Mouse (Mus musculus): ENCODE measurements around the gene 4932438H23Rik. TPM values are rescaled to one million over a fixed set of nuclear protein-coding genes. Genes with fewer than 3 reads are reported as not detected.

Gene 4932438H23Rik
- polyA plus RNA-seq, 1 experiment from 2014 or later = 1.7 TPM

DNA sequence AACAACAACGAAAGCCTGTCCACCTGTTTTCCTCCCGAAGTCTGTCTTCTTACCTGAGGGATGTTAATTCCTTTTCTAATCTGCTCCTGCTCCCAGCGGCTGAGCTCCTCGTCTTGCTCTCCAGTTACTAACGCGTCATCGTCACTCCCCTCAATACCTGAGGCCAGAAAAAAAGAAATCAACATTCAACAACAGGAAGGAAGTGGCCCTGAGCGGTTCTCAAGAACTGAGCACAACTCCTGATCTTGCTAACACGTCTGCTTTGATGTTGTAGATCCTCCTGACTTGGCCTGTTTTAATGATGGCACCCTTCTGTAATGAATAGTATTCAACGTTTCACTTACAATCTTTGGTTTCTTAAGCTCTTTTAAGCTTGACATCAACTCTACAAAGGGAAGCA, 59.1 kb downstream of the 4932438H23Rik start:
- no peak overlapping the region for H3K4me3 ChIP-seq (replicated peaks; ENCODE audit: low read depth, low read length)
- WGBS = 95% methylated on average over 10 of the region's 10 CpGs
- no peaks in the 10 kb centered on the region for H3K4me1 ChIP-seq (ENCODE audit: control insufficient read depth, insufficient read depth, low read length)
- H3K9ac ChIP-seq (replicated peaks; ENCODE audit: low read length) = no peak overlapping the region
- ATAC-seq (ENCODE audit: low FRiP score, low TSS enrichment) (no peak), DNase-seq (no peak)
- H3K36me3 ChIP-seq (ENCODE audit: control insufficient read depth, insufficient read depth, low read length) = peaks cover 81% of the 10 kb centered on the region
- H3K9me3 ChIP-seq (ENCODE audit: control insufficient read depth, low read length) = no peaks in the 10 kb centered on the region
- no peak overlapping the region for H3K27ac ChIP-seq (replicated peaks; ENCODE audit: low read depth, low read length)
- no peak overlapping the region for H3K4me2 ChIP-seq (ENCODE audit: low read length)
- no peaks in the 10 kb centered on the region for H3K27me3 ChIP-seq (ENCODE audit: control insufficient read depth, insufficient read depth, low read length)

- no peak for ATAC-seq (ENCODE audit: low FRiP score, low TSS enrichment)
- no peak for DNase-seq
- Histone ChIP-seq H3K9ac (replicated peaks; ENCODE audit: low read length) (no peak overlapping the region), H3K27ac (replicated peaks; ENCODE audit: low read depth, low read length) (no peak overlapping the region), H3K4me1 (ENCODE audit: control insufficient read depth, insufficient read depth, low read length) (no peaks in the 10 kb centered on the region), H3K4me3 (replicated peaks; ENCODE audit: low read depth, low read length) (no peak overlapping the region), H3K9me3 (ENCODE audit: control insufficient read depth, low read length) (no peaks in the 10 kb centered on the region), H3K27me3 (ENCODE audit: control insufficient read depth, insufficient read depth, low read length) (no peaks in the 10 kb centered on the region), H3K4me2 (ENCODE audit: low read length) (no peak overlapping the region), H3K36me3 (ENCODE audit: control insufficient read depth, insufficient read depth, low read length) (peaks cover 90% of the 10 kb centered on the region)
- 98% methylated on average over 4 of the region's 4 CpGs for WGBS
Observed at GRCm38 (mm10) chr16:91030751-91031150, 64.2 kb downstream of the 4932438H23Rik start.

DNA sequence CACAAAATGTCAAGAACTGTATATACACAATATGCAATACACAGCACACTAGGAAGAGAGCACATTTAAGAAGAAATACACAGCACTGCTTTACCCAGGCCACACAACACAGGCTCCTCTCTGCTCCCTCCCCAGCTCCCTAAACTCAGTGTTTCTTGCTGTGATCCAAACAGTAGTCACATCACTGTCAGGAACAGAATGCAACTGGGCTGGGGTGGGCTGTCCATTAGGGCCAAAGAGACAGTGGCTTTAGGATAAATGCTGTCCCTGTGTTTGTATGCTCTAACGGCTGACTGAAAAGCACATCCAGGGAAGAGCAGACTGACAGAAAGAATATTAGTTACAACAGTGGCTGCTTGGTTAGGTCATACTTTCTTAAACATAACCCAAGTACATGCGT, 65.0 kb downstream of the 4932438H23Rik start:
- ATAC-seq (ENCODE audit: low FRiP score, low TSS enrichment) = no peak
- no peaks in the 10 kb centered on the region for H3K4me1 ChIP-seq (ENCODE audit: control insufficient read depth, insufficient read depth, low read length)
- H3K9ac ChIP-seq (replicated peaks; ENCODE audit: low read length) = no peak overlapping the region
- WGBS = 93% methylated on average over 2 of the region's 2 CpGs
- no peak for DNase-seq
- no peaks in the 10 kb centered on the region for H3K27me3 ChIP-seq (ENCODE audit: control insufficient read depth, insufficient read depth, low read length)
- H3K4me2 ChIP-seq (ENCODE audit: low read length) = no peak overlapping the region
- peaks cover 92% of the 10 kb centered on the region for H3K36me3 ChIP-seq (ENCODE audit: control insufficient read depth, insufficient read depth, low read length)
- H3K4me3 ChIP-seq (replicated peaks; ENCODE audit: low read depth, low read length) = no peak overlapping the region
- no peak overlapping the region for H3K27ac ChIP-seq (replicated peaks; ENCODE audit: low read depth, low read length)
- H3K9me3 ChIP-seq (ENCODE audit: control insufficient read depth, low read length) = no peaks in the 10 kb centered on the region

DNA sequence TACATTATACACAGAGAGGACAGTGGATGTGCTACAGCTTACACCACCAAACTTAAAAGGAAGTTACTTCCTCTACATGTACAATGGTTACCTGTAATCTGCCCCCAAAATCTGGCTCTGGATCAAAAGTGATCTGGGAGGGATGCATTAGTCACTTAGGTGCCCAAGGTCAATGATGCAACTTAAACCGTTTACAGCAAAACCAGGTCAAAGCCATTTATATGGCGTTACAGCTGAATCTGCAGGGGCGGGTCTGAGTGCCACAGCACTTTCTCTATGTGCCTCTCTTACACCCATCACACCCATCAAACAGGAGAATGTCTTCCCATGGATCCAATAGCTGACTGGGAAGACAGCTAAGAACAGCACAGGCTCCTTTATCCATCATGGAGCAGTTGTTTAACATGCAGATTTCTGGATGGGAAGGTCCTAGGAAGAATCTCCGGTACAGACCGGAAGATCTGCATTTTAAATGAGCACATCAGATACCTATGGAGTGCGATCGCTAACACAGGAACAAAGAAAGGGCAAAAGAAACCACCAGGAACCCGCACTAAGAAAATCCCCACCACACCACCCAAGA, 65.7 kb downstream of the 4932438H23Rik start:
- WGBS = 89% methylated on average over 8 of the region's 8 CpGs
- ATAC-seq (ENCODE audit: low FRiP score, low TSS enrichment) (no peak), DNase-seq (no peak)
- Histone ChIP-seq H3K4me1 (ENCODE audit: control insufficient read depth, insufficient read depth, low read length) (no peaks in the 10 kb centered on the region), H3K4me2 (ENCODE audit: low read length) (no peak overlapping the region), H3K9ac (replicated peaks; ENCODE audit: low read length) (no peak overlapping the region), H3K4me3 (replicated peaks; ENCODE audit: low read depth, low read length) (no peak overlapping the region), H3K36me3 (ENCODE audit: control insufficient read depth, insufficient read depth, low read length) (peaks cover 92% of the 10 kb centered on the region), H3K27ac (replicated peaks; ENCODE audit: low read depth, low read length) (no peak overlapping the region), H3K9me3 (ENCODE audit: control insufficient read depth, low read length) (no peaks in the 10 kb centered on the region), H3K27me3 (ENCODE audit: control insufficient read depth, insufficient read depth, low read length) (no peaks in the 10 kb centered on the region)

DNA sequence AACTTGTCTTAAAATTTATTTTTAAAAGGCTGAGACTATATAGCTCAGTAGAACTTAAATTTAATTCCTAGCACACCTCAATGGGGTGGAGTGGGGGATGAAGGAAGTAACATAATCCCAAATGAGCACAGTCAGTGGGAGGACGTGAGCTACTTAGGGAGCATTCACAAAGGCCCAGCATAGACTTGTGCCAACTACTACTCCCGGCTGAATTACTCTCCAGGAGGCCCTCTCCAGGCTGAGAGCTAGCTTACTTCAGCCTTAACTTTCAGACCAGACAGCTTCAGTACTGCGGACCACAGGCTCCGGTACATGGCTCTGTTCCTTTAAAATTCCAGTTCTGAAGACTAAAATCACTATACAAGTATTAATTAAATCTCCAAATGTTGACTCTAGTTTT, 68.6 kb downstream of the 4932438H23Rik start:
- peaks cover 88% of the 10 kb centered on the region for H3K36me3 ChIP-seq (ENCODE audit: control insufficient read depth, insufficient read depth, low read length)
- H3K9me3 ChIP-seq (ENCODE audit: control insufficient read depth, low read length) = no peaks in the 10 kb centered on the region
- H3K4me1 ChIP-seq (ENCODE audit: control insufficient read depth, insufficient read depth, low read length) = no peaks in the 10 kb centered on the region
- no peak for ATAC-seq (ENCODE audit: low FRiP score, low TSS enrichment)
- WGBS = 87% methylated on average over 4 of the region's 4 CpGs
- no peak for DNase-seq
- H3K4me3 ChIP-seq (replicated peaks; ENCODE audit: low read depth, low read length) = no peak overlapping the region
- no peaks in the 10 kb centered on the region for H3K27me3 ChIP-seq (ENCODE audit: control insufficient read depth, insufficient read depth, low read length)
- no peak overlapping the region for H3K4me2 ChIP-seq (ENCODE audit: low read length)
- no peak overlapping the region for H3K27ac ChIP-seq (replicated peaks; ENCODE audit: low read depth, low read length)
- H3K9ac ChIP-seq (replicated peaks; ENCODE audit: low read length) = no peak overlapping the region

- Histone ChIP-seq H3K4me2 (ENCODE audit: low read length) (no peak overlapping the region), H3K4me1 (ENCODE audit: control insufficient read depth, insufficient read depth, low read length) (no peaks in the 10 kb centered on the region), H3K27me3 (ENCODE audit: control insufficient read depth, insufficient read depth, low read length) (no peaks in the 10 kb centered on the region), H3K36me3 (ENCODE audit: control insufficient read depth, insufficient read depth, low read length) (peaks cover 95% of the 10 kb centered on the region), H3K4me3 (replicated peaks; ENCODE audit: low read depth, low read length) (no peak overlapping the region), H3K9ac (replicated peaks; ENCODE audit: low read length) (no peak overlapping the region), H3K27ac (replicated peaks; ENCODE audit: low read depth, low read length) (no peak overlapping the region), H3K9me3 (ENCODE audit: control insufficient read depth, low read length) (no peaks in the 10 kb centered on the region)
- ATAC-seq (ENCODE audit: low FRiP score, low TSS enrichment) (no peak), DNase-seq (peak; percentile 34)
- 79% methylated on average over 1 of the region's 1 CpGs for WGBS
Observed at GRCm38 (mm10) chr16:91023384-91023783, 71.5 kb downstream of the 4932438H23Rik start.

DNA sequence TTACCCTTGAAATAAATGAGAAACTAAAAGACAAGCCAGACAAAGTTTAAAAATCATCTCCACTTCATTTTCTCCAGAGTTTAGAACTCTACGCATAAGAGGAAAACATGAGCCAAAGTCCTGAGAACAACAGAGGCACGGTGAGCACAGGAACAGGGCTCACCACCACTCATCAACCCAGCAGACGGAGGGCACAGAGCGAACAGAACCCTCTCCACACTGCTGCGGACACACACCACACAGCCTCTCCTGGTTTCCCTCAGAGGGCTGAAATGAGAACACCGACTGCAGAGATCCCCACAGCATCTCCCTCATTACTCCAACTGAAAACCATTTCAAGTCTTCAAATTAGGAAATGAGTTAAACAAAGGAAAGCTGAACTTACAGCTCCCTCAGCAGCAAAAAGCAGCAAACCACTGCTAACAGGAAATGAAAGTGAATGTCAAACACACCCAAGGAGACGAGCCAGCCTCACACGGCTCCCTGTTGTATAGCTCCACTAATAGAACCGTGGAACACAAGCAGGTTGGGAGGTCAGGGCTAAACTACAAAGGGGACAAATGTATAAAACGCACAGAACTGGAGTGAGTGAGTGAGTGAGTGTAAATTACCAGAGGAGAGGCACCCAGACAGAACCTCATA, 74.0 kb downstream of the 4932438H23Rik start:
- H3K4me1 ChIP-seq (ENCODE audit: control insufficient read depth, insufficient read depth, low read length) = no peaks in the 10 kb centered on the region
- H3K4me2 ChIP-seq (ENCODE audit: low read length) = no peak overlapping the region
- H3K36me3 ChIP-seq (ENCODE audit: control insufficient read depth, insufficient read depth, low read length) = peaks cover 90% of the 10 kb centered on the region
- H3K9ac ChIP-seq (replicated peaks; ENCODE audit: low read length) = no peak overlapping the region
- no peaks in the 10 kb centered on the region for H3K9me3 ChIP-seq (ENCODE audit: control insufficient read depth, low read length)
- H3K4me3 ChIP-seq (replicated peaks; ENCODE audit: low read depth, low read length) = no peak overlapping the region
- ATAC-seq (ENCODE audit: low FRiP score, low TSS enrichment) (no peak), DNase-seq (no peak)
- 95% methylated on average over 10 of the region's 10 CpGs for WGBS
- H3K27me3 ChIP-seq (ENCODE audit: control insufficient read depth, insufficient read depth, low read length) = no peaks in the 10 kb centered on the region
- no peak overlapping the region for H3K27ac ChIP-seq (replicated peaks; ENCODE audit: low read depth, low read length)

GRCm38 (mm10) chr16:91019476-91019875, 75.4 kb downstream of the 4932438H23Rik start:
- H3K27ac ChIP-seq (replicated peaks; ENCODE audit: low read depth, low read length) = no peak overlapping the region
- 99% methylated on average over 4 of the region's 4 CpGs for WGBS
- no peak overlapping the region for H3K4me2 ChIP-seq (ENCODE audit: low read length)
- no peaks in the 10 kb centered on the region for H3K27me3 ChIP-seq (ENCODE audit: control insufficient read depth, insufficient read depth, low read length)
- H3K9ac ChIP-seq (replicated peaks; ENCODE audit: low read length) = no peak overlapping the region
- no peaks in the 10 kb centered on the region for H3K9me3 ChIP-seq (ENCODE audit: control insufficient read depth, low read length)
- ATAC-seq (ENCODE audit: low FRiP score, low TSS enrichment) = no peak
- peaks cover 89% of the 10 kb centered on the region for H3K36me3 ChIP-seq (ENCODE audit: control insufficient read depth, insufficient read depth, low read length)
- no peaks in the 10 kb centered on the region for H3K4me1 ChIP-seq (ENCODE audit: control insufficient read depth, insufficient read depth, low read length)
- H3K4me3 ChIP-seq (replicated peaks; ENCODE audit: low read depth, low read length) = no peak overlapping the region
- no peak for DNase-seq

- Histone ChIP-seq H3K9ac (replicated peaks; ENCODE audit: low read length) (no peak overlapping the region), H3K9me3 (ENCODE audit: control insufficient read depth, low read length) (no peaks in the 10 kb centered on the region), H3K4me2 (ENCODE audit: low read length) (no peak overlapping the region), H3K36me3 (ENCODE audit: control insufficient read depth, insufficient read depth, low read length) (peaks cover 72% of the 10 kb centered on the region), H3K4me3 (replicated peaks; ENCODE audit: low read depth, low read length) (no peak overlapping the region), H3K27me3 (ENCODE audit: control insufficient read depth, insufficient read depth, low read length) (no peaks in the 10 kb centered on the region), H3K27ac (replicated peaks; ENCODE audit: low read depth, low read length) (no peak overlapping the region), H3K4me1 (ENCODE audit: control insufficient read depth, insufficient read depth, low read length) (0 out of 2 replicates have a peak, but pooled peaks cover 5% of the 10 kb centered on the region)
- 84% methylated on average over 4 of the region's 4 CpGs for WGBS
- ATAC-seq (ENCODE audit: low FRiP score, low TSS enrichment) = no peak
- no peak for DNase-seq
Observed at GRCm38 (mm10) chr16:91015761-91016160, 79.2 kb downstream of the 4932438H23Rik start.

Measured in midbrain, embryonic 14.5 days (tissue).